Mouse (Mus musculus): ENCODE measurements around the gene Sh3tc1. TPM values are rescaled to one million over a fixed set of nuclear protein-coding genes. Genes with fewer than 3 reads are reported as not detected.

The Sh3tc1 gene
- polyA plus RNA-seq, 1 experiment from 2014 or later = 4.3 TPM

- DNase-seq (ENCODE audit: low spot score) = peak; percentile 75
- H3K4me2 ChIP-seq (ENCODE audit: low read depth) = no peak overlapping the region
- no peak overlapping the region for H3K9ac ChIP-seq (ENCODE audit: low read length)
- no peaks in the 10 kb centered on the region for H3K9me3 ChIP-seq (ENCODE audit: control insufficient read depth, low read length)
- no peaks in the 10 kb centered on the region for H3K36me3 ChIP-seq (ENCODE audit: control insufficient read depth, insufficient read depth, low read length)
- no peak overlapping the region for H3K27ac ChIP-seq (ENCODE audit: low read depth, low read length)
- H3K27me3 ChIP-seq (ENCODE audit: control insufficient read depth, insufficient read depth, low read length) = no peaks in the 10 kb centered on the region
- no peak overlapping the region for H3K4me3 ChIP-seq (ENCODE audit: low read depth, low read length)
- WGBS = 29% methylated on average over 4 of the region's 4 CpGs
- ATAC-seq (ENCODE audit: insufficient read depth, low FRiP score, low TSS enrichment) = no peak
- no peaks in the 10 kb centered on the region for H3K4me1 ChIP-seq (ENCODE audit: control insufficient read depth, insufficient read depth, low read length)
These were observed 7.1 kb upstream of the Sh3tc1 start for GRCm38 (mm10) chr5:35746910-35747309.

- Histone ChIP-seq H3K9me3 (ENCODE audit: control insufficient read depth, low read length) (no peaks in the 10 kb centered on the region), H3K27me3 (ENCODE audit: control insufficient read depth, insufficient read depth, low read length) (peaks cover 3% of the 10 kb centered on the region; the same call in 1 of the 2 replicates), H3K4me3 (ENCODE audit: low read depth, low read length) (no peak overlapping the region), H3K4me2 (ENCODE audit: low read depth) (no peak overlapping the region), H3K9ac (ENCODE audit: low read length) (no peak overlapping the region), H3K36me3 (ENCODE audit: control insufficient read depth, insufficient read depth, low read length) (no peaks in the 10 kb centered on the region), H3K27ac (ENCODE audit: low read depth, low read length) (no peak overlapping the region), H3K4me1 (ENCODE audit: control insufficient read depth, insufficient read depth, low read length) (no peaks in the 10 kb centered on the region)
- DNase-seq (ENCODE audit: low spot score) = no peak
- 82% methylated on average over 5 of the region's 5 CpGs for WGBS
- ATAC-seq (ENCODE audit: insufficient read depth, low FRiP score, low TSS enrichment) = no peak
These were observed 5.6 kb upstream of the Sh3tc1 start for GRCm38 (mm10) chr5:35745406-35745805.

- ATAC-seq (ENCODE audit: insufficient read depth, low FRiP score, low TSS enrichment) (no peak), DNase-seq (ENCODE audit: low spot score) (no peak)
- H3K36me3 ChIP-seq (ENCODE audit: control insufficient read depth, insufficient read depth, low read length) = no peaks in the 10 kb centered on the region
- H3K27ac ChIP-seq (ENCODE audit: low read depth, low read length) = no peak overlapping the region
- H3K4me1 ChIP-seq (ENCODE audit: control insufficient read depth, insufficient read depth, low read length) = no peaks in the 10 kb centered on the region
- H3K4me2 ChIP-seq (ENCODE audit: low read depth) = no peak overlapping the region
- peaks cover 5% of the 10 kb centered on the region; the same call in 1 of the 2 replicates for H3K27me3 ChIP-seq (ENCODE audit: control insufficient read depth, insufficient read depth, low read length)
- H3K9me3 ChIP-seq (ENCODE audit: control insufficient read depth, low read length) = no peaks in the 10 kb centered on the region
- H3K4me3 ChIP-seq (ENCODE audit: low read depth, low read length) = no peak overlapping the region
- no peak overlapping the region for H3K9ac ChIP-seq (ENCODE audit: low read length)
- 83% methylated on average over 7 of the region's 7 CpGs for WGBS
These were observed 4.4 kb upstream of the Sh3tc1 start for GRCm38 (mm10) chr5:35743990-35744722.

- Histone ChIP-seq H3K9ac (ENCODE audit: low read length) (no peak overlapping the region), H3K4me3 (ENCODE audit: low read depth, low read length) (no peak overlapping the region), H3K4me2 (ENCODE audit: low read depth) (no peak overlapping the region), H3K36me3 (ENCODE audit: control insufficient read depth, insufficient read depth, low read length) (no peaks in the 10 kb centered on the region), H3K4me1 (ENCODE audit: control insufficient read depth, insufficient read depth, low read length) (no peaks in the 10 kb centered on the region), H3K27ac (ENCODE audit: low read depth, low read length) (no peak overlapping the region), H3K27me3 (ENCODE audit: control insufficient read depth, insufficient read depth, low read length) (peaks cover 7% of the 10 kb centered on the region; the same call in 1 of the 2 replicates), H3K9me3 (ENCODE audit: control insufficient read depth, low read length) (no peaks in the 10 kb centered on the region)
- DNase-seq (ENCODE audit: low spot score) (no peak), ATAC-seq (ENCODE audit: insufficient read depth, low FRiP score, low TSS enrichment) (no peak)
- WGBS = 79% methylated on average over 8 of the region's 8 CpGs
These were observed 3.6 kb upstream of the Sh3tc1 start for GRCm38 (mm10) chr5:35743238-35743951.

GRCm38 (mm10) chr5:35741225-35741820 is 1.5 kb upstream of the Sh3tc1 start:
- 40% methylated on average over 13 of the region's 13 CpGs for WGBS
- H3K4me1 ChIP-seq (ENCODE audit: control insufficient read depth, insufficient read depth, low read length) = no peaks in the 10 kb centered on the region
- ATAC-seq (ENCODE audit: insufficient read depth, low FRiP score, low TSS enrichment) = no peak

GRCm38 (mm10) chr5:35740716-35741115 is 929 bp upstream of the Sh3tc1 start:
- Histone ChIP-seq H3K4me1 (ENCODE audit: control insufficient read depth, insufficient read depth, low read length) (no peaks in the 10 kb centered on the region), H3K4me2 (ENCODE audit: low read depth) (no peak overlapping the region), H3K9ac (ENCODE audit: low read length) (no peak overlapping the region), H3K9me3 (ENCODE audit: control insufficient read depth, low read length) (no peaks in the 10 kb centered on the region), H3K4me3 (ENCODE audit: low read depth, low read length) (no peak overlapping the region), H3K27ac (ENCODE audit: low read depth, low read length) (no peak overlapping the region), H3K36me3 (ENCODE audit: control insufficient read depth, insufficient read depth, low read length) (no peaks in the 10 kb centered on the region), H3K27me3 (ENCODE audit: control insufficient read depth, insufficient read depth, low read length) (peaks cover 7% of the 10 kb centered on the region; the same call in 1 of the 2 replicates)
- DNase-seq (ENCODE audit: low spot score) = no peak
- WGBS = 9% methylated on average over 10 of the region's 10 CpGs
- no peak for ATAC-seq (ENCODE audit: insufficient read depth, low FRiP score, low TSS enrichment)

More at GRCm38 (mm10) chr5:35741225-35741820, 1.5 kb upstream of the Sh3tc1 start:
- no peak for DNase-seq (ENCODE audit: low spot score)
- H3K9me3 ChIP-seq (ENCODE audit: control insufficient read depth, low read length) = no peaks in the 10 kb centered on the region
- no peak overlapping the region for H3K4me3 ChIP-seq (ENCODE audit: low read depth, low read length)
- no peak overlapping the region for H3K27ac ChIP-seq (ENCODE audit: low read depth, low read length)
- H3K4me2 ChIP-seq (ENCODE audit: low read depth) = no peak overlapping the region
- no peaks in the 10 kb centered on the region for H3K36me3 ChIP-seq (ENCODE audit: control insufficient read depth, insufficient read depth, low read length)
- H3K9ac ChIP-seq (ENCODE audit: low read length) = no peak overlapping the region
- H3K27me3 ChIP-seq (ENCODE audit: control insufficient read depth, insufficient read depth, low read length) = peaks cover 7% of the 10 kb centered on the region; the same call in 1 of the 2 replicates

- Histone ChIP-seq H3K9me3 (ENCODE audit: control insufficient read depth, low read length) (no peaks in the 10 kb centered on the region), H3K4me3 (ENCODE audit: low read depth, low read length) (no peak overlapping the region), H3K9ac (ENCODE audit: low read length) (no peak overlapping the region), H3K4me2 (ENCODE audit: low read depth) (no peak overlapping the region), H3K4me1 (ENCODE audit: control insufficient read depth, insufficient read depth, low read length) (no peaks in the 10 kb centered on the region), H3K27me3 (ENCODE audit: control insufficient read depth, insufficient read depth, low read length) (peaks cover 7% of the 10 kb centered on the region; the same call in 1 of the 2 replicates), H3K27ac (ENCODE audit: low read depth, low read length) (no peak overlapping the region), H3K36me3 (ENCODE audit: control insufficient read depth, insufficient read depth, low read length) (no peaks in the 10 kb centered on the region)
- no peak for DNase-seq (ENCODE audit: low spot score)
- whole genome bisulfite sequencing = 77% methylated on average over 2 of the region's 2 CpGs
- no peak for ATAC-seq (ENCODE audit: insufficient read depth, low FRiP score, low TSS enrichment)
These were observed 782 bp downstream of the Sh3tc1 start for GRCm38 (mm10) chr5:35739005-35739404.

- ATAC-seq (ENCODE audit: insufficient read depth, low FRiP score, low TSS enrichment) = no peak
- Histone ChIP-seq H3K27me3 (ENCODE audit: control insufficient read depth, insufficient read depth, low read length) (peaks cover 7% of the 10 kb centered on the region; the same call in 1 of the 2 replicates), H3K4me3 (ENCODE audit: low read depth, low read length) (no peak overlapping the region), H3K27ac (ENCODE audit: low read depth, low read length) (no peak overlapping the region), H3K36me3 (ENCODE audit: control insufficient read depth, insufficient read depth, low read length) (no peaks in the 10 kb centered on the region), H3K9ac (ENCODE audit: low read length) (no peak overlapping the region), H3K4me2 (ENCODE audit: low read depth) (no peak overlapping the region), H3K9me3 (ENCODE audit: control insufficient read depth, low read length) (no peaks in the 10 kb centered on the region), H3K4me1 (ENCODE audit: control insufficient read depth, insufficient read depth, low read length) (no peaks in the 10 kb centered on the region)
- DNase-seq (ENCODE audit: low spot score) = no peak
- WGBS = 88% methylated on average over 20 of the region's 20 CpGs
These were observed 2.4 kb downstream of the Sh3tc1 start for GRCm38 (mm10) chr5:35737231-35737901.

Data from neural tube, embryonic 11.5 days (tissue).